Mouse (Mus musculus): ENCODE measurements around the gene Golgb1. TPM values are rescaled to one million over a fixed set of nuclear protein-coding genes. Genes with fewer than 3 reads are reported as not detected.

The Golgb1 gene
- polyA plus RNA-seq, 1 experiment from 2014 or later = 104 TPM

- Histone ChIP-seq H3K4me1 (ENCODE audit: control insufficient read depth, insufficient read depth, low read length) (no peaks in the 10 kb centered on the region), H3K9ac (ENCODE audit: low read depth, low read length) (no peak overlapping the region), H3K27me3 (ENCODE audit: control insufficient read depth, insufficient read depth, low read length) (no peaks in the 10 kb centered on the region), H3K27ac (ENCODE audit: low read depth, low read length) (no peak overlapping the region), H3K4me3 (ENCODE audit: low read length) (no peak overlapping the region), H3K36me3 (ENCODE audit: control insufficient read depth, insufficient read depth, low read length) (peaks cover 59% of the 10 kb centered on the region), H3K9me3 (ENCODE audit: control insufficient read depth, low read length) (no peaks in the 10 kb centered on the region), H3K4me2 (replicated peaks; ENCODE audit: low read depth, low read length) (no peak overlapping the region)
- WGBS = 94% methylated on average over 10 of the region's 10 CpGs
- no peak for ATAC-seq (ENCODE audit: low FRiP score, low TSS enrichment)
Measured at GRCm38 (mm10) chr16:36931381-36931780, 56.4 kb downstream of the Golgb1 start.

DNA sequence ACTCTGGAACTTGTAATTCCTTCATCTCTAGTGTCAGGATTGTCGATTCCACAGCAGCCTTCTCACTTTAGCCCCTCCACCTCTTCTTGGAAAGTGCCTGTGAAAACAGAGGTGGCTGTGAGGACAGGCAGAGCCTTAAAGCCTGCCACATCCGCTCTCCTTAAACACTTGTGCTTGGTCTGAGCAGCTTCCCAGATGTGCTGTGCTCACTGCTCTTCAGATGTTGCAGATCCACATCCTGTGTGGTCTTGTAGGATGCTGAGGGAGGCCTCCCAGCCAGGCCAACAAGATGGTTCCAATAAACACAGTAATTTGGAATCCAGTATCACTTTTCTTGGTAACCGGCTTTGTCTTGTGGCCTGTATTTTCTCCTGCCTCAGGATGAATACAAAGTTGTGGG, 57.0 kb downstream of the Golgb1 start:
- 84% methylated on average over 3 of the region's 3 CpGs for WGBS
- no peak overlapping the region for H3K4me3 ChIP-seq (ENCODE audit: low read length)
- no peak overlapping the region for H3K27ac ChIP-seq (ENCODE audit: low read depth, low read length)
- no peaks in the 10 kb centered on the region for H3K4me1 ChIP-seq (ENCODE audit: control insufficient read depth, insufficient read depth, low read length)
- H3K4me2 ChIP-seq (replicated peaks; ENCODE audit: low read depth, low read length) = no peak overlapping the region
- no peak for ATAC-seq (ENCODE audit: low FRiP score, low TSS enrichment)
- H3K9ac ChIP-seq (ENCODE audit: low read depth, low read length) = no peak overlapping the region
- no peaks in the 10 kb centered on the region for H3K9me3 ChIP-seq (ENCODE audit: control insufficient read depth, low read length)
- H3K36me3 ChIP-seq (ENCODE audit: control insufficient read depth, insufficient read depth, low read length) = peaks cover 54% of the 10 kb centered on the region
- H3K27me3 ChIP-seq (ENCODE audit: control insufficient read depth, insufficient read depth, low read length) = no peaks in the 10 kb centered on the region

GRCm38 (mm10) chr16:36932546-36932945, 57.6 kb downstream of the Golgb1 start:
- 92% methylated on average over 6 of the region's 6 CpGs for WGBS
- H3K27ac ChIP-seq (ENCODE audit: low read depth, low read length) = no peak overlapping the region
- peaks cover 50% of the 10 kb centered on the region for H3K36me3 ChIP-seq (ENCODE audit: control insufficient read depth, insufficient read depth, low read length)
- H3K4me1 ChIP-seq (ENCODE audit: control insufficient read depth, insufficient read depth, low read length) = no peaks in the 10 kb centered on the region
- H3K9me3 ChIP-seq (ENCODE audit: control insufficient read depth, low read length) = no peaks in the 10 kb centered on the region
- H3K4me3 ChIP-seq (ENCODE audit: low read length) = no peak overlapping the region
- ATAC-seq (ENCODE audit: low FRiP score, low TSS enrichment) = no peak
- no peaks in the 10 kb centered on the region for H3K27me3 ChIP-seq (ENCODE audit: control insufficient read depth, insufficient read depth, low read length)
- H3K4me2 ChIP-seq (replicated peaks; ENCODE audit: low read depth, low read length) = no peak overlapping the region
- H3K9ac ChIP-seq (ENCODE audit: low read depth, low read length) = no peak overlapping the region

DNA sequence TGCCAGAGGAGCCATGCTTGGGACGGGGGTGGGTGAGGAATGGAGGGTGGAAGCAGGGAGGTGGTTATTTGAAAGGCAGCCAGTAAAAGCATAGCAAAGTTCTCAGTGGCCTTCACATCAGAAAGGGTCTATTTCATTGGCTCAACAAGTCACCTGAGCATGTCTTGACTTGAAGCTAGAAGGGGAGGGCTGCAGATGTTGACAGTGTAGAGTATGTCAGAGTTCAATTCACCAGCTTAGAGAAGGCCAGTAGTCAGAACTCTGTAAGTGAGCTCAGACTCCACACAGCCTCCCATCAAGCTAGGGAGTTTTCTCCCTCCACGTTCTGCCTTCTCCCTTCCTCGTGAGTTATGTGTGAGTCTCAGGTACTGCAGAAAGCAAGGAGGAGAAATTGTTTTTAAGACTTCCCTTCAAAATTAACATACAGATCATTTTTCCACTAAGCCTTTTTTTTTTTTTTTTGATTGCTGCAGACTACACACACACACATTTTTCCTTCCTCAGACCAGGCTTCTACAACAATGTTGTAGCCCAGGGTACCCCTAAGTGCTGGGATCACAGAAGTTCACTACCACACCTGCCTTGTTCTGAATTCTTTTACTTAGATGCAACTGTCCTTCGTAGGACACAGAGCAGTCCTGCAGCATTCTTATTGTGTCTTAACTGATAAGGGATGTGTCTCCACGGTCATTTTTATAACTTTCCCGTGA, 59.3 kb downstream of the Golgb1 start:
- Histone ChIP-seq H3K27ac (ENCODE audit: low read depth, low read length) (no peak overlapping the region), H3K27me3 (ENCODE audit: control insufficient read depth, insufficient read depth, low read length) (no peaks in the 10 kb centered on the region), H3K4me2 (replicated peaks; ENCODE audit: low read depth, low read length) (no peak overlapping the region), H3K9ac (ENCODE audit: low read depth, low read length) (no peak overlapping the region), H3K4me1 (ENCODE audit: control insufficient read depth, insufficient read depth, low read length) (no peaks in the 10 kb centered on the region), H3K4me3 (ENCODE audit: low read length) (no peak overlapping the region), H3K9me3 (ENCODE audit: control insufficient read depth, low read length) (no peaks in the 10 kb centered on the region), H3K36me3 (ENCODE audit: control insufficient read depth, insufficient read depth, low read length) (peaks cover 37% of the 10 kb centered on the region)
- 38% methylated on average over 6 of the region's 6 CpGs for WGBS
- ATAC-seq (ENCODE audit: low FRiP score, low TSS enrichment) = peak; percentile 82

- Histone ChIP-seq H3K27me3 (ENCODE audit: control insufficient read depth, insufficient read depth, low read length) (no peaks in the 10 kb centered on the region), H3K4me3 (ENCODE audit: low read length) (no peak within 1 kb of the TSS), H3K9ac (ENCODE audit: low read depth, low read length) (no peak within 1 kb of the TSS), H3K27ac (ENCODE audit: low read depth, low read length) (no peak within 1 kb of the TSS; the same call in 1 of the 2 replicates), H3K36me3 (ENCODE audit: control insufficient read depth, insufficient read depth, low read length) (peaks cover 30% of the 10 kb centered on the region), H3K4me2 (replicated peaks; ENCODE audit: low read depth, low read length) (no peak within 1 kb of the TSS), H3K9me3 (ENCODE audit: control insufficient read depth, low read length) (no peaks in the 10 kb centered on the region), H3K4me1 (ENCODE audit: control insufficient read depth, insufficient read depth, low read length) (no peaks in the 10 kb centered on the region)
- ATAC-seq (ENCODE audit: low FRiP score, low TSS enrichment) = no peak
- 70% methylated on average over 7 of the region's 7 CpGs for WGBS
Measured at GRCm38 (mm10) chr16:36934841-36935620, 60.1 kb downstream of the Golgb1 start, which contains the start of gene Hcls1. TSS of gene Hcls1 (plus strand) at chr16:36934983.

DNA sequence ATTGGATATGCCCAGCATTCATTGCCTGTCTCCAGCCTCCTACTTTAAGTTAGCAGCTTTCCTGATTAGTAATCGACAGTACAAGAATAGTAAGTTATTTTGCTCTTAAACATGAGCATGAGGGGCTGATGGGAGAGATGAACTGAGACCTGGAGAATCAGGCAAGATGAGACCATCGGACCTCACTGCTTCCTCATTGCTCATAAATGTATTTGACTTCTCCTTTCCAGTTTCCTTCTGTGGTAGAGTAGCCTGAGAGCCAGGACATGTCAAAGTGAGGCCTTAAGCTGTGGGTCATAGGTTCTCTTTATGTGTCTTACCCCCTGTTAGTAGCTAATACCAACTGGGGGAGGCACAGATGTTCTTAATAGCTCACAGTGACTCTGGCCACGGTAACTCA, 60.9 kb downstream of the Golgb1 start:
- Histone ChIP-seq H3K27ac (ENCODE audit: low read depth, low read length) (no peak overlapping the region), H3K4me1 (ENCODE audit: control insufficient read depth, insufficient read depth, low read length) (no peaks in the 10 kb centered on the region), H3K4me2 (replicated peaks; ENCODE audit: low read depth, low read length) (no peak overlapping the region), H3K9me3 (ENCODE audit: control insufficient read depth, low read length) (no peaks in the 10 kb centered on the region), H3K9ac (ENCODE audit: low read depth, low read length) (no peak overlapping the region), H3K27me3 (ENCODE audit: control insufficient read depth, insufficient read depth, low read length) (no peaks in the 10 kb centered on the region), H3K36me3 (ENCODE audit: control insufficient read depth, insufficient read depth, low read length) (peaks cover 24% of the 10 kb centered on the region), H3K4me3 (ENCODE audit: low read length) (no peak overlapping the region)
- 89% methylated on average over 3 of the region's 3 CpGs for WGBS
- ATAC-seq (ENCODE audit: low FRiP score, low TSS enrichment) = no peak

DNA sequence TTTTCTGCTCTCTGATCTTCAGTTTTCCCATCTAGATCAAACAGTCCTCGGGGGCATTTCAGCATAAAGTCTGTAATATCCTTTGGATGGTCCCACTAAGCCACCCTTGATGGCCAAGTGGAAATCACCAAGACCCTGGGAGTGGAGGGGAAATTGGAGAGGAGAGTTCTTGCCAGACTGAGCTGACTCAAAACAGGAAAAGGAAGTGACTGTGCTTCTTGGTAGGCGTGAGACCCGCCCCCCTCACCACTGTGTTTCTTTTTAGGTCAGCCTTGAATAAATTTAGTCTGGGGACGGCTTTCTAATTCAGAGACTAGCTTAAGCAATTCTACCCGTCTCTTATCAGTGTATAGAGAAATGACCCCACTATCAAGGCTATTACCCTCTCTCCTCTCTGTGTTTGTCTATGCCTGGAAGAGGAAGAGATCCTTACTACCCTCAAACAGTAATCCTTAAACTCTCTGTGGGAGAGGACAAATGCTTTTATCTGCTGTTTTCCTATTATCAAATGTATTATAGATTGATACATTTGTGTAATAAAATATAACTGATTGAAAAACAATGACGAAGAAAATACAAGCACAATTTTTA, 66.3 kb downstream of the Golgb1 start:
- 65% methylated on average over 6 of the region's 6 CpGs for WGBS
- Histone ChIP-seq H3K4me3 (ENCODE audit: low read length) (no peak overlapping the region), H3K4me2 (replicated peaks; ENCODE audit: low read depth, low read length) (no peak overlapping the region), H3K27me3 (ENCODE audit: control insufficient read depth, insufficient read depth, low read length) (no peaks in the 10 kb centered on the region), H3K4me1 (ENCODE audit: control insufficient read depth, insufficient read depth, low read length) (no peaks in the 10 kb centered on the region), H3K9me3 (ENCODE audit: control insufficient read depth, low read length) (no peaks in the 10 kb centered on the region), H3K36me3 (ENCODE audit: control insufficient read depth, insufficient read depth, low read length) (no peaks in the 10 kb centered on the region), H3K9ac (ENCODE audit: low read depth, low read length) (no peak overlapping the region), H3K27ac (ENCODE audit: low read depth, low read length) (no peak overlapping the region)
- no peak for ATAC-seq (ENCODE audit: low FRiP score, low TSS enrichment)

GRCm38 (mm10) chr16:36941895-36942294, 67.0 kb downstream of the Golgb1 start:
- Histone ChIP-seq H3K36me3 (ENCODE audit: control insufficient read depth, insufficient read depth, low read length) (no peaks in the 10 kb centered on the region), H3K27me3 (ENCODE audit: control insufficient read depth, insufficient read depth, low read length) (no peaks in the 10 kb centered on the region), H3K4me2 (replicated peaks; ENCODE audit: low read depth, low read length) (no peak overlapping the region), H3K9me3 (ENCODE audit: control insufficient read depth, low read length) (no peaks in the 10 kb centered on the region), H3K27ac (ENCODE audit: low read depth, low read length) (no peak overlapping the region), H3K9ac (ENCODE audit: low read depth, low read length) (no peak overlapping the region), H3K4me1 (ENCODE audit: control insufficient read depth, insufficient read depth, low read length) (no peaks in the 10 kb centered on the region), H3K4me3 (ENCODE audit: low read length) (no peak overlapping the region)
- 89% methylated on average over 4 of the region's 4 CpGs for WGBS
- ATAC-seq (ENCODE audit: low FRiP score, low TSS enrichment) = no peak

DNA sequence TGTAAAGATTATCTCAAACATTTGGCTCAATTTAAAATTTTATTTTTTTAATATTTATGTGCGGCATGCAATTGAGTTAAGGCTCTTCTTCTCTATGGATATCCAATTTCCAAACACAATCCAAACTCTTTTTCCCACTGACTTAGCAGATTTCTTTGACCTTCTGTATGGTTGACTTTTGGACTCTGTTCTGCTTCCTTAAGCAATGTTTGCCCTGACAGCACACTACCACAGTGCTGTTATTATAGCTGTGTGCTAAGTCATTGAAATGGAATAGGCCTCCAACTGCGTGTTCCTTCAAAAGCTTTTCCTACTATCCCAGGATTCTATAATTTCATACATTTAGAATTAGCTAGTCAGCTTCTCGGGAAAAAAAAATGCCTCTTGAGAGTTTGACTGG, 68.7 kb downstream of the Golgb1 start:
- Histone ChIP-seq H3K36me3 (ENCODE audit: control insufficient read depth, insufficient read depth, low read length) (no peaks in the 10 kb centered on the region), H3K4me2 (replicated peaks; ENCODE audit: low read depth, low read length) (no peak overlapping the region)
- no peak for ATAC-seq (ENCODE audit: low FRiP score, low TSS enrichment)

More for the DNA sequence above, 68.7 kb downstream of the Golgb1 start:
- H3K4me3 ChIP-seq (ENCODE audit: low read length) = no peak overlapping the region
- whole genome bisulfite sequencing = 86% methylated on average over 3 of the region's 3 CpGs
- H3K9ac ChIP-seq (ENCODE audit: low read depth, low read length) = no peak overlapping the region
- no peaks in the 10 kb centered on the region for H3K9me3 ChIP-seq (ENCODE audit: control insufficient read depth, low read length)
- H3K4me1 ChIP-seq (ENCODE audit: control insufficient read depth, insufficient read depth, low read length) = no peaks in the 10 kb centered on the region
- H3K27me3 ChIP-seq (ENCODE audit: control insufficient read depth, insufficient read depth, low read length) = no peaks in the 10 kb centered on the region
- H3K27ac ChIP-seq (ENCODE audit: low read depth, low read length) = no peak overlapping the region

Data from kidney, embryonic 14.5 days (tissue).